Mouse (Mus musculus) lung, postnatal 0 days (tissue): ENCODE results near the gene Kcnip3.

Source experiments
- CTCF ChIP-seq: IDR thresholded peaks from 2 replicates; pipeline ENCODE4 v1.5.1; 2016; ENCODE audit warnings: antibody characterized with exemption, mild to moderate bottlenecking
- EP300 ChIP-seq: IDR thresholded peaks from 2 replicates; pipeline ENCODE4 v1.6.1; 2016; ENCODE audit warnings: antibody characterized with exemption, mild to moderate bottlenecking, control low read depth

DNA sequence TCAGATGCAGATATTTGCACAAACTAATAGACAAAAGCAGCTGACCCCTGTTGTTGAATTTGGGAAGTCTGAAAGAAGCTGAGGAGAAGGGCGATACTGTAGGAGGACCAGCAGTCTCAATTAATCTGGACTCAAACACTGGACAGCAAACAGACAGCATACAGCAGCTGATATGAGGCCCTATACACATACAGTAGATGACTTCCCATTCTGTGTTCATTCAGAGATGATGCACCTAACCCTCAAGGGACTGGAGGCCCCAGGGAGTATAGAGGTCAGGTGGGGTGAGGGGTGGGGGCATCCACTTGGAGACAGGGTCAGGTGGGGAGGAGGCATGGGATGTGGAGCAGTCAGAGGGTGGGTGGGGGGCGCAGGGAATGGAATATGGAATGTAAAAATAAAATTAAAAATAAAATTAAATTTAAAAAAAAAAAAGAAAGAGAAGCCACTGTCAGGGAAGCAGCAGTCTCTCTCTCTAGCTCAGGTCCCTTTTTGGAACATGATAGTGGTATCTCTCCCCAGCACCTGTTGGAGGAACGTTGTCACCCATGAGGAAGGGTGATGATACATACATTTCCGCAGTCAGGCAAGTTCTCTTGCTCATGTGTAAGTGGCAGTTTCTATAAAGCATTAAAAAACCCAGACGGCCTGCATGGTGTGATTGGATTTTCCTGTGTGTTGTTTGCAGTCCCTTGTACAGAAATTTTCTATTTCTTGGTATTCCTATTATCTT is 26.6 kb upstream of the Kcnip3 start:
- no peak for TF ChIP-seq CTCF
- TF ChIP-seq EP300: no peak
